Mouse (Mus musculus): Measurements from ENCODE around the gene Dapk1. TPM values are rescaled to one million over a fixed set of nuclear protein-coding genes. Genes with fewer than 3 reads are reported as not detected.

Gene Dapk1
- total RNA-seq, 1 experiment from 2014 or later, result 21.9 TPM

DNA sequence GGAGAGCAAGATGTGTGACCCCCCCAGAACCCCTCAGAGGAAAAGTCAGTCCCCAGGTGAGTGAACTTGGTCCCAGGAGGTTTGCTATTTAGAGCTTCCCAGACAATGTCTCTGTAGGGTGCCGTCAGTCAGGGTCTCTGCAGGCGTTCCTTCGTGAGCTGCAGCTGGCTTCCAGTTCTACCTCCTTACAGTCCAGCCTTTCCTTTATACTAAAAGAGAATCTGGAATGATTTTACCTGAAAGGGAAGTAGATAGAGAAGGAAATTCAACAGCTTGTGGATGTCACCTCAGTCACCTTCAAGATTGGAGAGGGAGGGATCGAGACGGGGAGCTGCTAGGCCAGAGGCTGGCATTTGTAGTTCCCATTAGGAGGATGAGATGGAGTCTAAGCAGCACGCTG is 14.3 kb downstream of the Dapk1 start:
- no peak for DNase-seq

DNA sequence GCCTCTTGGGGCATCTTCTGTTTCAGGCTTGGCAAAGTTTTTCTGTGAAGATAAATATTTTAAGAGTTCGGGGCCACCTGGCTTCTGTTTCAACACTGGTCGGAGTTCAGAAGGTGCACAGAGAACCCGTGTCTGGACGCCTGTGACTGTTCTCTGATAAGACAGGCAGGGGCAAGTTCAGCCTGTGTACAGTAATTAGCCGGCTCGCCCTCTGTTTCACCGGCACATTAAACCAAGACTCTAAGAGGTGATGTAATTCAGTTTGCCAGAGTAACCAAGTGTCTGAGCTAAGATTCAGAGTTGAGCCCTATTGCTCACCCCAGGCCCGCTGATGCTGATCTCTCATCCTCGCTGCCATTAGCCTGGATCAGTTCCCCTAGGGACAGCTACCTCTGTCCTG is 16.5 kb downstream of the Dapk1 start:
- DNase-seq, result no peak

DNA sequence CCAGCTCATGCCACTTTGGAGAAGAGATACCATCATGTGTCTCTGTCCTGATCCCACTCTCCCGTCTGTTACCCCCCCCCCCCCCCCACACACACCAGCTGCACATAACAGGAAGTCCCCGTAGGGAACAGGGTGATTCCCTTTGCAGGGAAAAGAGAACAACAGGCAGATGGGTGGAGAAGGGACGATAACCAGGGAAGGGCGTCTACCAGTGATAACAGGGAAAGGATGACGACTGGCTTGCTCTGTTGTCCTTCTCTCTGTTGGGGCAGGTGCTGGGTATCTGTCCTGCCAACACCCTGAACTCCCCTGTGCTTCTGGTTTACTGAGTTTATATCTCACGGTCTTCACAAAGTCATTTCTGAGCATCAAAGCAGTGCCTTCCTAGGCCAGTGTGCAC is 18.0 kb downstream of the Dapk1 start:
- DNase-seq, result no peak

DNA sequence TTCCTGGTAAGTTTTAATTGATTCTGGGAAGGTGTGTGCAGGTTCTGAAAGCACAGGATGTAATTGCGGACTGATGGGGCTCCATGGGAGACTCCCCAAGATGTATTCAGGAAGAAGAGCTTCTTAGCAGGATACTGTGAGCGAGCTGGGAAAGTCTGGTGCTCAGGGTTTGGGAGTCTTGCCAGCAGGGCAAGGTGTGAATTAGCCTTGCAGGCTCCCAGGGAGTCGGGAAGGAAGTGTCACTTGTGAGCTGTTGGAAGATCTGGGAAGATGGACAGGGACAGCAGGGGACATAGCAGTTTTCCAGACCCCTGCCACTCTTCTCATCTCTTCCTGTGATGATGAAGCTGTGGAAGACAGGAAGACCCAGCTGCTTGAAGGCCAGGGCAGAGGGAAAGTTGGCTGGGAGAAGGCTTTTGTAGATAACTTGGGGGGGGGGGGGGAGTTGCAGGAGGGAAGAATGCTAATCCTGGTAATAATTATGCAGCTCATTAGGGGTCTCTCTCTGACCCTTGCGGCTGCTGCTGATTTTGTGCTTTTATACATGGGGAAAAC is 19.7 kb downstream of the Dapk1 start:
- no peak for DNase-seq

DNA sequence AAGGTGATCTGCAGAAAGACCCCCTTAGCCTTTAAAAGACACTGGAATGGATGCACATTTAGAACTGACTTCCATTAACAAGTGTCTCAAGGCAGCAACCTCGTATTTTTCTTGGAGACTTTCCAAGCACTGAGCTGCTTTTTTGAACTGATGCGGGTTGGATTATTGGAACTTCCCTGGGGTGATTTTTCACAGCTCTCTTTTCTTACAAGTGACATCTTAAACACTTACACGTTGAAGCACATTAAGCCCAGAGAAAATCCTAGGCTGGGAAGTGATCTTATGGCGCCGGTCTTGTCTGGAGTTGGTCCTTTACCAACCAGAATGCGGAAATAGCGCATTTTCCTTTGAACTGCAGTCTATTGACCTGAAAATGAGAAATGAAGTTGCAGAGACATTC is 23.8 kb downstream of the Dapk1 start:
- DNase-seq, result no peak

DNA sequence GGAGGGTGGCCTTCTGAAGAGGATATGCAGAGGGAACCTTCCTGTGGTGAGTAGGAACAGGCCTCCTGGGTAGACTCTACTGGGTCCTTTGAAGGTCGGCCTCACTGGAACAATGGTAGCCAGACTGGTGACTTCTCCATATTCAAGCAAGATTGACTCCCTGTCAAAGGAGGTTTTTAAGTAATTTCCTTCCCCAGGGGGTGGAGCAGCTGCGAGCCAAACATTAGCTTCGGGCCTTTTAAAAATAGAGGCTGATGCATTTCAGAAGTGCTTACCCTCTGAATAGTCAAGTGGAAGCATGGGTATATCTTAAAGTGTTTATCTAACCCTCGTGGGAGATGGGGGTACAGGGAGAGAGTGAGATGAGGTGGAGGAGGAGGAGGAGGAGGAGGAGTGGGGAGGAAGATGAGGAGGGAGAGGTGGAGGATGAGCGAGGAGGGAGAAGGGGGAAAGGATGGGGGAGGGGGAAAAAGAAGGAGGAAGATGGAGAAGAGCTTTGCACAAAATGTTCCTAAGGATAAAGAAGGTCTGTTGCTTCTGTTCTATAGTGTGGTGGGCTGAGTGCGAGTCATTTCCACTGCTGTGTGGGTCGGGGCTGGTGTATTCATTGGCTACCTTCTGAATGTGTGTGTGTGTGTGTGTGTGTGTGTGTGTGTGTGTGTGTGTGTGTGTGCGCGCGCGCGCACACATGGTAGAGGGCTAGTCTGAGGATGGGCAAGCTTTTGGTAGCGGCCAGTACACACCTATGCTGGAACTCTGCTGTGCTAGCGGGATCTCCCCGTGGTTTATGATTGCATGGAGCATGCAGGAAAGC is 26.3 kb downstream of the Dapk1 start:
- DNase-seq, result no peak

DNA sequence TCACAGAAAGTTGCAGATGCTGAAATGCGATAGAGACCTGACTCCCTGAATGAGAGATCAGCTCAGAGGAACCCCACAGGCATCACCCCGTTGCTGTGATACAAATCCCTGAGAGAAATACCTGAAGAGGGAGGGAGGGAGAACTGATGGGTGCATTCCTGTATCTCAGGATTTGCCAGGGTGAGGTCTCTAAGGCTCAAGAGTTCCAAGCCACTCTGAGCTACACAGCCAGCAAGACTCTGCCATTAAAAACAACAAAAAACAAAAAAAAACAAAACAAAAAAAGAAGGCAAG is 26.9 kb downstream of the Dapk1 start:
- DNase-seq, result no peak

DNA sequence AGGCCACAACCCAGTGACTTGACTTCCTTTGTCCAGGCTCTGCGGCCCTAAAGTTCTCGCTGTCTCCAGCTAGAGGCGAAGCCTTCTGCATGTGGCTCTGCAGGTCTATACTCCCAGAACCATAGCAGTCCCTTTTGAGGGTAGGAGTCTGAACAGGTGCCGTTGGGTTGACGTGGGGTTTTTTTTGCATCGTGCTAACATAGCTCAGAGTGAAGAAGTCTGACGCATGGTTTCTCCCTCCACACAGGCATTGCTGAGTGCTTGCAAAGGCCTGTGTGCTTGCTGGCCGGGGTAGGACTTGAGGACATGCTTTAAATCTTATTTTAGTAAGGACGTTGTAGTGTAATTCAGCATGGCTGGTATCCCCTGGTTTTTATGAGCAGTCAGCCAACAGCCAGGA is 27.7 kb downstream of the Dapk1 start:
- no peak for DNase-seq

DNA sequence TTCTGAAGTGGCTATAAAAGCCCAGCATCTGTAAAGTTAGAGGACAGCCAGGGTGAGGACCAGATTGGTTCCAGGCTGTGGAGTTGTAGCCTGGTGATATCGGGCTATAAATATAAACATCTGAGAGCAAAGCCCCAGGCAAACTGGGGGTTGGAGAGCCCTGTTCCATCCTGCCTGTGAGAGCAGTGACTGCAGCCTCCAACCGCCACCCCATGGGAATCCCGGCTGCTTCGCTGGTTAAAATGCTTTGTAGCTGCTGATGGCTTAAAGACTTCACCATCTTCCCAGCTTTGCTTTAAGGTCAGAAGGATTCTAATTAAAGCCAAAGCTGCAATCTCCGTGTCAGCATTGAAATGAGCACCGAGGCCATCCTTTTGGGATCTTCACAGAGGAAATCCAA is 32.2 kb downstream of the Dapk1 start:
- no peak for DNase-seq

DNA sequence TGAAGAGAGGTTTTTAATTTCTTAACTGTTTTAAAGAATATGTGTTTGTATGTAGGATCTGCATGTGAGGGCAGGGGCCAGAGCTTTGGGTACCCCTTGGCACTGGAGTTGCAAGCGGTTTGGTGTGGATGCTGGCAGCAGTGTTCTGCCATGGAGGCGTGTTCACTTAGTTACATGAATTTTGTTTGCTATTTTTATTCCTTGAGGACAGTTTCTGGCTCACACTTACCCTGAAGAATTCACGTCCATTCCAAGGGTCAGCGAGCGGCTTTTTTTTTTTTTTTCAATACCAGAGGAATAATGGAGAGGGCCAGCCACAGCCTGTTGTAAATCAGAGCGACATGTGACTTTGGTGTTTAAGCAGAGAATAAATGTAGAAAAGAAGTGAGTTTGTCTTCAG is 33.9 kb downstream of the Dapk1 start:
- no peak for DNase-seq

DNA sequence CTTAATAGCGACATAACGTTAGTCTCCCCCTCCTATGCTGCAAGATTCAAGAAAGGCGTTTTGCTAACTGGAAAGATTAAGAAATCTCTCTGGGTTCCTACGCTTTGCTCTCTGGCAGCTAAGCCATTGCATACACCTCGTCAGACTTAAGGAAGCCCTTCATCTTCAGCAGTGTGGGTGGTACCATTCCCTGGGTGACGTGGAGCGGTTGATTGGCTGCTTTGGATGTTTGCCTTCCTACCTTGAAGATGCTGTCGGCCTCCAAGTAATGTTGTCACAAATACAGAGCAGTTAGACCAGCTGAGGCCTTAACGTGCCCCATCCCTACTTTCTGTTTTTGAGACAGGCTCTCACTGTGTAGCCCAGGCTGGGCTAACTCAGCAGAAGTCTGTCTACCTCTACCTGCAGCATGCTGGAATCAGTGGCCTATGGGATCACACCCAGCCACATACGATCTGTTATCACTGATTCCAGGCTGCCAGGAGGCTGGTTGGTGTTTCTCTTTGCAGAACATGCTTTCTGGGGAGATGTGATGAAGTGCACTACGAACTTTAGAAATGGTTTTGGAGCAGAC is 37.8 kb downstream of the Dapk1 start:
- DNase-seq, result no peak

DNA sequence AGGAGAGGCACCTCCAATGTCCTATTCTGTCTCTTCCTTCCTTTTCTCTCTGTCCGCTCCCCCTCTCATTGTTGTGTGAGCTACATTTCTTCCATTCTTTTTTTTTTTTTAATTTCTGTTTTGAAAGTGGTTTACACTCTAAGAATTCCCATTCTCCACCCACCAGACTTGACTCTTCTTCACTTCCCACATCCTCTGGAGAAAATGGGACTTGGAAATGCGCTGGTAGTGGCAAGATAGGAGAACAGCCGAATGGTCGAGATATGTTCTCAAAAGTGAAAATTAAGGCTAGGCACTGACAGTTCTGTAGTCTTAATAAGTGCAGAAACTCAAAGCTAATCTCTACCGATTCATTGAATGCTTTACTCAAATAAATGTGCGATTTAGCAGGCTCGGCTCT is 38.7 kb downstream of the Dapk1 start:
- no peak for DNase-seq

DNA sequence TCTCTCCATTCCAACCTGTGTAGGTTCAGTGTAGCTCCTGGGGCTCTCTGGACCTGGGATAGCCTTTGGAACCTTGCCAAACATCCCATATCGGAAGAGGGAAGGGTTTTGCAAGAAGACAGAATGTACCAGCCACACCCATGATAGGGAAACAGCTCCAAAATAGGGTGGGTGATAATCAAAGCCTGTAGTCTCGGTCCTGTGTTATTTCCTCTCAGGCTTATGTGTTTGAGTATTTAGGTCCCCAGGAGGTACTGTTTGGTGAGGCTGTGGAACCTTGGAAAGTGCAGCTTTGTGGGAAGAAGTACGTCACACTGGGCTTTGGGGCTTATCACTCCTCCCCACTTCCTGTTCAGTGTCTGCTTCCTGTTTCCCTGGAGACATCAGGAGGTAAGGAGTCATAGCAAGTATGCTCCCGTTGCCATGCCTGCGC is 42.7 kb downstream of the Dapk1 start:
- DNase-seq, result no peak

DNA sequence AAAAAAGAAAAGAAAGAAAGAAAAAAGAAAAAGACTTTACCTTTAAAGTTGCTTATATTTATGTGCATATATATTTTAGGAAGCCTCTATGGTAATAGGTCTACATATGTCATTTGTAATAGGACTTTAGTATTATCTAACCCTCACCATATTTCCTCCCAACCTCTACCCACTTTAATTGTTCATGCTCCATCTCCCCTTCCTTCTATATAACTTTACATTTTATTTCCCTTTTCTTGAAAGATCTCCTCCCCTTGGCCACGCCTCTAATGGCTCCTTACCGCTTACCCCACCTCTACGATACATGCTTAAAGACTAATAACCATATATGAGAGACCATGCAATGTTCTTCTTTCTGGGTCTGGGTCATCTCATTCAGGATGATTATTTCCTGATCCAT is 45.0 kb downstream of the Dapk1 start:
- DNase-seq, result no peak

DNA sequence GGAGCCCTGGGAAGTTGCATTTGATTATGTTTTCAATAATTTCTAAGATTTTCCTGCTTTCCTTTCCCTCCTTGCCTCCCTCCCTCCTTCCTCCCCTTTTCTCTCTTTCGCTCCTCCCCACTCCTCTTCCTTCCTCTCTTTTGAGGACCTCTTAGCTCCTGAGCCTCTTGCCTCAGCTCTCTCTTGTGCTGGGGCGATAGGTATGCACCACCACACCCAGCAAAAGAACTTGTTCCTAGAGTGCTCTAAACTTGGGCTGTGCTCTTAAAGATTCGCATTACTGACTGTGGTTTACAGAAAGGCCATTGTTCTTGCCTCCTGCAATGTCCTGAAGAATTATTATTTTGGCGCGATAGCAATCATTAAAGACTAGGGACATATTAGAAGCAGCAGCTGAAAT is 46.6 kb downstream of the Dapk1 start:
- no peak for DNase-seq

DNA sequence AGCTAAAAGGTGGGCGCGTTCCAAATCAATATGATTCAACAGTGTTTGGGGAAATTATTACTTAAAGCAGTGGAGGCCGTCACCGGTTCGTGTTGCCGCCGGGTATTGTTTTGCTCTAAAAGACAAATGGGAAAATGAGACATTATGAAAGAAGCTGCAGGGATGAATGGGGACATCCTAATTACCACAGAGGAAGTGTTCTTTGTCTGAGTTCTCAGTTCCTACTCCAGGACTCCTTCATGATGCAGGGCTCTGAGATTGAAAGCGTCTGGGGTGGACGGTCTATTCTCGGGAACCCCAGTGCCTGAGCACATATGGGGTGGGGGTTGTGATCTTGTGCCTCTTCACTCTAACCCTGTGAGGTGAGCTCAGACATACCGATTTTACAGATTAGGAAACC is 48.3 kb downstream of the Dapk1 start:
- DNase-seq, result no peak

DNA sequence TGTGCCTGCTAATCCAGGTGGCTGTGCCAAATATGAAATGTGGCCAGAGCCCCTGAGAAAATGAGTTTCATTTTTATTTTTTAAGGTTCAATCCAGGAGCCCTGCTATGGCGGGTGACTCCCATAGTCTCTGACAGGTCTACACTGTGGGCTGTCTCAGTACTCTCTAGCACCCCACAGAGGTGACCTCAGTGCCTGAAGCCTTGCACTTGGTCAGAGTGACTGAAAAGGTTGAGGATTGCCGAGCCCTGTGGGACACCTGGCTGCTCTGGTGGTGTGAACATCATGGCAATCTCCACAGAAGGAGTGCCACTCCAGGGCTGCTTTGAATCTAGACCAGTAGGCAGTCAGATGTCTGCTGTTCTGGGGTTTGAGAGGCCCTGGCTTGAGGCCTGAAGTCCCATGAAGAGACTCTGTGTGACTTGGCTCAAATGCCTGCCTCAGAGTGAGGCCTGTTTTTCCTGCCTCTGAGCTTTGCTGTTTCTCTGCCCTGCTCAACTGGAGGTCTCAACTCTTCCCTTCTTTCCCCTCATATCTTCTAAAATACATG is 52.3 kb downstream of the Dapk1 start:
- DNase-seq, result peak; percentile 37

DNA sequence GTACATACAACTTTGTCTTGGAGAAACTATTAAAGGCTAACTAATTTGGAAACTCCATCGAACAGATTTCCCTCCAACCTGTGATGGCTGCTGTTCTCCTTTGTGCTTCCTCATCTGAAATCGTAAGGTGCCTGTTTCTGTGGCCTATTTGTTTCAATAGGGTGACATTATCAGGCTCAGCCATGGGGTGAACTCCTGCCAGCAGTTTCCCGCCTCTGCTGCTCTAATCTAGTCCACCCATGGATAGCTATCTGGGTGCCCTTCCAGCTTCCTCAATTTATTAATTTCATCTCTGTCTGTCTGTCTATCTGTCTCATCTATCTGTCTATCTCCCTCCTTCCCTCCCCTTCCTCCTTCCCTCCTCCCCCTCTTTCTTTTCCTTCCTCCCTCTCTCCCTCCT is 53.5 kb downstream of the Dapk1 start:
- DNase-seq, result no peak

DNA sequence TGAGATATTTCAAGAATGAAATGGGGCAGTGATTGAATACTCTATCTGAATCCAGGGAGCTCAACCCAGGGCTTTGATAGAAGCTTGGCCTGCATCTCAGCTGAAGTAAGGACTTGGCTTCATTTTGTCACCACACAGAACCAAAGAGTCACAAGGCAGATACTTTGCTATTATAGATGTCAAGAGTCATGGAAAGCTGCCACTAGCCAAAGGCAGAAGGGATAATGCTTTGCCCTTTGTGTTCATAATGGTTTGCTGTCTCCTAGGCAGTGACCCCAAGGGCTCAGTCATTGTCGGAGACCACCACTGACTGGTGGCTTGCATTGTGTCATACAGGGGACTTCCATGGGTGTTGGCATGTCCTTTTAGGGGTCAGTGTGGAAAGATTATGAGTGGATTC is 57.9 kb downstream of the Dapk1 start:
- no peak for DNase-seq

DNA sequence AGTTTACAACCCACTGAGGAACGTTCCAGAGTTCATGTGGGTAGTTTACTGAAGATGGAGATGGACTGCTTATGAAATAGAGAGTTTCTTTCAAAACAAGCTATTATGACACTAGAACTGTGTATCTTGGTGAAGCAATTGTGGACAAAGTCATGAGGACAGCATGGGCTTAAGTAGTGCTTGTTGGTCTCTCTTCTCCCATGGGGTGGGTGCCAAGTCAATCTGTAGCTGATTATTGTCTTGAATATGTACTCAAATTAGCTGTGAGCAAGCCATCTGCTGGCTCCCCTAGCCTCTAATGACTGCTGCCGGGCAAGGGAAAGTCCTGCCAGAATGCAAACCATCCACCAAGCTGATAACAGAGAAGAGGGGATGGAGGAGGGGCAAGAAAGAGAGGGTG is 58.3 kb downstream of the Dapk1 start:
- no peak for DNase-seq

DNA sequence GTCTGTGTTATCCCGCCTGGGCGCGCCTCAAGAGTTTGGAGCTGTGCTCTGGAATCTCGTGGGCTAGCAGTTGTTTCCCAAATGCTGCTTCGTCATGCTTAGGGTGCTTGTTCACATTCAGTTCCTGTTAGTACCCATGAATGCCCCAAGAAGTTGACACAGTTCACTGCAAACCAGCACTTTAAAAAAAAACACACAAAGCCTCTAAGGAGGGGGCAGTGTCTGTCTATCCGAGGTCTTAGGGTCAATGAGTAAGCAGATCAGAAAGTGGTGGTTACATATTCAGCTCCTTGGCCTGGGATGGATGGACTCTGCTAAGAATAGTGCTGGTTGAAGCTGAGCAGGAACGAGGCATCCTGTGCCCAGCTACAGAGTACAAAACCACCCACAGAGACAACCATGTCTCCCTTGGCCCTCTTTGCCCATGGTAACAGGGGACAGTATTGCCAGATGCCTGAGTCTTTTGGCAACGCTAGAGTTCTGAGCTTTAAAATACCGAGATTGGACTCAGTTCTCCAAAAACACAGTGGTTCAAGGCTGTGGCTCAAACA is 59.0 kb downstream of the Dapk1 start:
- no peak for DNase-seq

DNA sequence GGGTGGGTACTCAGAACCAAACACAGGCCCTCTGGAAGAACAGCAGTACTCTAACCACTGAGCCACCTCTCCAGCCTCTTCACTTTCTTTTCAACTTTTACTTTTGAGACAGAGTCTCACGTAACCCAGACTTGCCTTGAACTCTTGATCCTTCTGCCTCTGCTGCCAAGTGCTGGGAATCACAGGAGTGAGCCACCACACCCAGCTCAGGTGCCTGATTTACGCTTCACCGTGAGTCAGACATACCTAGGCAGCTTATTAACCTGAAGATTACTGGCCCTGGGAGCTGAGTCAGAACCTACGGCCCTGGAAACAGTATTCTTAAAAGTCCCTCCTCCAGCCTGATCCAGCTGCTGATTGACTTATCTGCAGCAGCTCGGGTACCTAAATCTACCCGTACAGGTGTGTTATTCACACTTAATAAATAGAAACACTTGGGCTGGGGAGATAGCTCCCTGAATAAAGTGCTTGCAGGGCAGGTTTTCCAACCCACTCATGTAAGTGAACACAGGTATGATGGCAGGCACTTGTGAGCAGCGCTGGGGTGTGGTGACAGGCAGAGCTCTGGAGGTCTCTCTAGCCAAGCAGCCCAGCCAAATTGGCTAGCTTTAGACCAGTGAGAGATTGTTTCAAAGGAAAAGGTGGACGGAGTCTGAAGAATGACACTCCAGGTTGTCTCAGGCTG is 60.9 kb downstream of the Dapk1 start:
- DNase-seq, result no peak

DNA sequence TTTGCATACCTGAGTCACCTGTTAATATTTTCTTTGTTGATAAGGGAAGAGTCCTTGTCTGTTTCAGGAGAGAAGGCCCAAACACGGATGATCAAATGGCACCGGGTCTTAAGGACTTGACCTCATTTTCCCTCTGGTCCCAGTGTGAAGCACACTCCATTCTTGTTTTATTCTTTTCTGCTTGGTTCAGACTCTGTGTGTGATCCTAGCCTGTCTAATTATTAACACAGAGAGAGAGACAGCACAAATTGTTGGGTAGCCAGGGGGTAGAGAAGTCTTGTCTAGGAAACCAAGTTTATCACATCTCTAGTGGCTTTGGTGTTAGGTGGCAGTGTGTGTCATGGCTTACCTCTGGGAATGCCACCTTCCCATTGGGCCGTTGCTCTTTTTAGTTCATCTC is 62.3 kb downstream of the Dapk1 start:
- DNase-seq, result no peak

Data from adrenal gland, postnatal 14 days (tissue).